Mouse (Mus musculus) midbrain, postnatal 0 days (tissue): ENCODE results near the gene Cacna2d1. TPM values are rescaled to one million over a fixed set of nuclear protein-coding genes. Genes with fewer than 3 reads are reported as not detected.

Experiments
- ATAC-seq: fragments of 200-750 bp; cut with Nextera tagmentation; 2 replicates; pipeline ENCODE4 v1.8.0; 2017; ENCODE audit warnings: moderate number of reproducible peaks, mild to moderate bottlenecking, moderate TSS enrichment, moderate library complexity; ENCODE audit not compliant: low FRiP score
- DNase-seq: peaks from one replicate; pipeline ENCODE4 v3.0.0-alpha.2; 2015; ENCODE audit warnings: low spot score
- H3K27ac ChIP-seq: fragments of 300-500 bp; sonication (generic); 2 replicates; pipeline ENCODE4 v1.5.1; 2014; ENCODE audit warnings: low read depth, mild to moderate bottlenecking, low read length, mixed read lengths
- H3K27me3 ChIP-seq: fragments of 300-500 bp; sonication (generic); 2 replicates; pipeline ENCODE4 v1.6.1; 2014; ENCODE audit warnings: low read length, control low read depth, mixed read lengths; ENCODE audit not compliant: insufficient read depth
- H3K36me3 ChIP-seq: fragments of 300-500 bp; sonication (generic); 2 replicates; pipeline ENCODE4 v1.6.1; 2014; ENCODE audit warnings: low read length, control low read depth, mixed read lengths; ENCODE audit not compliant: insufficient read depth
- H3K4me1 ChIP-seq: fragments of 300-500 bp; sonication (generic); 2 replicates; pipeline ENCODE4 v1.6.1; 2014; ENCODE audit warnings: mild to moderate bottlenecking, control low read depth, antibody characterized with exemption, low read length, mixed read lengths; ENCODE audit not compliant: insufficient read depth
- H3K4me2 ChIP-seq: fragments of 300-500 bp; sonication (generic); 2 replicates; pipeline ENCODE4 v1.6.1; 2014; ENCODE audit warnings: low read depth, mild to moderate bottlenecking, low read length, mixed read lengths; ENCODE audit not compliant: poor library complexity, severe bottlenecking
- H3K4me3 ChIP-seq: fragments of 300-500 bp; sonication (generic); 2 replicates; pipeline ENCODE4 v1.5.1; 2014; ENCODE audit warnings: low read depth, mild to moderate bottlenecking, low read length, moderate library complexity
- H3K9ac ChIP-seq: fragments of 300-500 bp; sonication (generic); replicated peaks from 2 replicates; pipeline ENCODE4 v1.6.1; 2014; ENCODE audit warnings: mild to moderate bottlenecking, low read length, moderate library complexity, mixed read lengths; ENCODE audit not compliant: poor library complexity, severe bottlenecking
- H3K9me3 ChIP-seq: fragments of 300-500 bp; sonication (generic); 2 replicates; pipeline ENCODE4 v1.6.1; 2016; ENCODE audit warnings: low read length, control low read depth
- CTCF ChIP-seq: IDR thresholded peaks from 2 replicates; pipeline ENCODE4 v1.5.1; 2016; ENCODE audit warnings: antibody characterized with exemption, mild to moderate bottlenecking
- WGBS: fragments of 180-500 bp; shearing (Covaris S2); extraction: QIAGEN DNeasy Blood & Tissue Kit; methylation state at CpG from one replicate; pipeline ENCODE4 v1.1.7; 2014; 5-methylcytosine and 5-hydroxymethylcytosine counted together
- polyA plus RNA-seq: library from polyadenylated mRNA; unstranded; fragments of >200 nt; fragmentation: Nextera tagmentation; extraction: Ambion mirVana; gene quantifications from 2 replicates; pipeline ENCODE4 v1.2.1, GENCODE M21; 2015
- total RNA-seq: library from RNA; depleted of rRNA; stranded (reverse); fragments of >200 nt; gene quantifications from 2 replicates; pipeline ENCODE4 v1.2.3, GENCODE M21; 2014

The Cacna2d1 gene
- total and polyA plus RNA-seq, 2 experiments from 2014 or later = 43.3 to 77.8 TPM

DNA sequence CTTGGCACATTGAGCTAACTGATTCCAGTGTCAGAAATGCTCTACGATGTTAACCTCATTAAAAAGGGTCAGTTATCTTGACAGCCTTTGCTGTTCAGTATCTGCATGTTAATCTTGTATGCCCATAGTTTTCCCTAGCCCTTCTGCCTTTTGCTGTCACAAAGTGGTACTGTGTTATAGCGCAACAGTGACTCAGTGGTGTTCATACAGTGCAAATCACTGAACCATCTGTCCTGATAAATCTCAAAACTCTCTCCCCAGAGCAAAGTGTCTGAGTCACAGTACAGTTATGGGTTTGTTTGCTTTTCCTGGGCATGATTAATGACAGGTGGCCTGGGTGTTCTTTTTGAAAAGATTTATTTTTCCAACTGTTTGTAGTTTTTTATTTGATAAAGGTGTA, 122.3 kb downstream of the Cacna2d1 start:
- no peak for TF ChIP-seq CTCF
- no peak for ATAC-seq
- H3K4me2 ChIP-seq = no peak overlapping the region
- H3K4me3 ChIP-seq = no peak overlapping the region
- peak; percentile 24 for DNase-seq
- 75% methylated on average over 2 of the region's 2 CpGs for WGBS
- H3K27ac ChIP-seq = no peak overlapping the region
- H3K9me3 ChIP-seq = no peaks in the 10 kb centered on the region
- H3K36me3 ChIP-seq = no peaks in the 10 kb centered on the region
- H3K4me1 ChIP-seq = no peaks in the 10 kb centered on the region
- no peak overlapping the region for H3K9ac ChIP-seq
- H3K27me3 ChIP-seq = no peaks in the 10 kb centered on the region

DNA sequence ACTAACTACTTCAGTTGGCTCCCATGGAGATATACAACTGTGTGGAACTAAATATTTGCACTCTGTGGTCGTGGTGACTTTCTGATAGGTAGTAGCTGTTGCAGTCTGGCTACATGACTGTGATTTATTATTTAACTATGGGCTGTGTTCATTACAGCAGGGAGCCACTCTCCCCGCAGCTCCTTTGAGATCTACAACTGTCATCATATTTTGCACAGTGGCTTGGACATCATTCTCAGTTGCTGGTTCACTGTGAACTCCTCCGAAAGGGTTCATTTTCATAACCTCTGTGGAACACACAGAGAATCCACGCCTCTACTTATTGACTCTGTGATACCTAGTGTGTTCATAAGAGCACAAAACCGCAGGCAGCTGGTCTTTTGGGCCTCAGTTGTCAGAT, 128.3 kb downstream of the Cacna2d1 start:
- Histone ChIP-seq H3K9me3 (no peaks in the 10 kb centered on the region), H3K27ac (no peak overlapping the region), H3K27me3 (no peaks in the 10 kb centered on the region), H3K4me1 (no peaks in the 10 kb centered on the region), H3K4me3 (no peak overlapping the region), H3K4me2 (no peak overlapping the region), H3K36me3 (no peaks in the 10 kb centered on the region), H3K9ac (no peak overlapping the region)
- DNase-seq = peak; percentile 31
- TF ChIP-seq CTCF = no peak
- ATAC-seq = 0 out of 2 replicates have a peak, but pooled peaks have one; percentile 16
- 24% methylated on average over 5 of the region's 5 CpGs for WGBS

DNA sequence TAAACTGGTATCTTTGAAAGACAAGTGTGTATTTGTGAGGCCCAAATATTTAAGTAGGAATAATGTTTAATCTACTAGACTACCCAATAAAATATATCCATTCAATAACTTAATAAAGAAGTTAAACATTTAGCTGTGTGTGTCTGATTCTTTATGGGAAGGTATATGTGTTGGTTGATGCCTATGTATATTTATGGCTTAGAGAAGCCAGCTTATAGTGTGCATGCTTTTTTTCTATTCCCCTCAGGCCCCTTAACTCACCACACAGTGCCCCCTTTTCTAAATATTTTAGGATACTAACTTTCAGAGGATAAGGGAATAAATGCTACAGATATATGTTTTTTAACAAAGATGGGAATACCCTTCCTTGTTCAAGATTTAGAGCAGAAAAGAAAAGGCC, 128.8 kb downstream of the Cacna2d1 start:
- no peak for DNase-seq

DNA sequence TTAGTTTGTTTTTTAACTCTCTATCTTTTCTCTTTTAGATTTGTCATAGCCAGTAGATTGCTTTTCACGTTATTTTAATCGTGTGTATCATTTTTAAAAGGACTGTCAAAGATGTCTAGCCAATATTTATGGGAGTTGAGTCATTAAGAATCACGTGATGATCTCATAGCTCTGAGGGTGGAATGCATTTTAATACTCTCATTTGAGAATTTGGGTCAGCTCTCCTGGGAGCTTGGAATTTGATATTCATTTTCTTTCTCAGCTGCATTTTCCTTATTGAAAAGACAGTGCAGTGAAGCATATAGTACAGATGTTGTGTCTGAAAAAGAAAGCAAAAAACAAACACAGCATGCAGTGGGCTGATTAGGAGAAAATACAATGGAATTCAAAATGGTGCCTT, 129.5 kb downstream of the Cacna2d1 start:
- Histone ChIP-seq H3K27ac (no peak overlapping the region), H3K36me3 (no peaks in the 10 kb centered on the region), H3K4me1 (no peaks in the 10 kb centered on the region), H3K27me3 (no peaks in the 10 kb centered on the region), H3K4me3 (no peak overlapping the region), H3K9ac (no peak overlapping the region), H3K4me2 (no peak overlapping the region), H3K9me3 (no peaks in the 10 kb centered on the region)
- TF ChIP-seq CTCF = no peak
- no peak for ATAC-seq
- 61% methylated on average over 3 of the region's 3 CpGs for WGBS
- no peak for DNase-seq

More for the DNA sequence above, 128.8 kb downstream of the Cacna2d1 start:
- Histone ChIP-seq H3K4me2 (no peak overlapping the region), H3K27me3 (no peaks in the 10 kb centered on the region), H3K4me3 (no peak overlapping the region), H3K9me3 (no peaks in the 10 kb centered on the region), H3K9ac (no peak overlapping the region), H3K36me3 (no peaks in the 10 kb centered on the region), H3K4me1 (no peaks in the 10 kb centered on the region), H3K27ac (no peak overlapping the region)
- ATAC-seq = no peak
- TF ChIP-seq CTCF = no peak

DNA sequence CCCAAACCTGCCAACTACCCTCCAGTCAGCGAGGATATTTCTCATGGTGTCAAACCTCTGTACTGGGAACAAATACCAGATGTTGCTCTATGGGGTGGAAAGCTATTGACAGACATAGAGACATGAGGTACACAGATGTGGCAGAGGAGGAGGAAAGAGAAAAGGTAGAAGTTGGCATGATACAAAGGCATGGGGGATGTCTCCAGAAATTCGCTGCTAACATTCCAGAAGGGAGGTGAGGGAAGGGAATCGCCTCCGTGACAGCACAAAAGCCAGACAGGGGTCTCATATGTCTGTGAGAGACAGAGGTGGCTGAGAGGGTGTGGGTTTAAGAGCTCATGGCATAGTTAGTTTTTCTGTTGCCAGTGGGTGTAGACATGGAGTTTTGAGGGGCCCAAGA, 131.3 kb downstream of the Cacna2d1 start:
- Histone ChIP-seq H3K27ac (no peak overlapping the region), H3K9ac (no peak overlapping the region), H3K9me3 (no peaks in the 10 kb centered on the region), H3K4me1 (no peaks in the 10 kb centered on the region), H3K36me3 (no peaks in the 10 kb centered on the region), H3K27me3 (no peaks in the 10 kb centered on the region), H3K4me2 (no peak overlapping the region), H3K4me3 (no peak overlapping the region)
- TF ChIP-seq CTCF = no peak
- no peak for DNase-seq
- WGBS = 87% methylated on average over 4 of the region's 4 CpGs
- no peak for ATAC-seq

DNA sequence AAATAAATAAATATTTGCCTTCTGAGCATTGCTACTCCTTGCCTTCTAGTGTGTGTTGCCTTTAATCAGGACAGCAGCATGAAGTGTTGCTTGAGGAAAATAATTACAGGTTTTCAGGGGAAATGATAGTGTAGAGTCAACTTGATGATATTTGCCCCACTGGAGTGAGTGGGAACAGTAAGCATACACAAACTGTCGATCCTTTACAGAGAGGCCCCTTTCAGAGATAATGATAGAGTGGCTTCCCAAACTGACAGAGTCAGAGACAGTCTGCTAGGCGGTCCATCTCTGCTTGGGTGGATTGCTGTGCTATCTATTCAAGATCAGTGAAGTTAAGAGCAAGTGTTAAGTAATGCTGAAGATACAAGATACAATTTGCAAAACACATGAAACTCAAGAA, 147.8 kb downstream of the Cacna2d1 start:
- Histone ChIP-seq H3K9ac (no peak overlapping the region), H3K27me3 (no peaks in the 10 kb centered on the region), H3K4me1 (no peaks in the 10 kb centered on the region), H3K9me3 (no peaks in the 10 kb centered on the region), H3K27ac (no peak overlapping the region), H3K36me3 (no peaks in the 10 kb centered on the region), H3K4me2 (no peak overlapping the region), H3K4me3 (no peak overlapping the region)
- ATAC-seq = no peak
- no peak for TF ChIP-seq CTCF
- WGBS = 85% methylated on average over 2 of the region's 2 CpGs
- DNase-seq = no peak
